Mouse (Mus musculus): ENCODE results near the gene Fkbpl. TPM values are rescaled to one million over a fixed set of nuclear protein-coding genes. Genes with fewer than 3 reads are reported as not detected.
A peak's percentile ranks its signal among the peaks of the same experiment; 100 is the strongest.

Fkbpl gene
- polyA plus RNA-seq, 1 experiment from 2014 or later, result 22.5 TPM

DNA sequence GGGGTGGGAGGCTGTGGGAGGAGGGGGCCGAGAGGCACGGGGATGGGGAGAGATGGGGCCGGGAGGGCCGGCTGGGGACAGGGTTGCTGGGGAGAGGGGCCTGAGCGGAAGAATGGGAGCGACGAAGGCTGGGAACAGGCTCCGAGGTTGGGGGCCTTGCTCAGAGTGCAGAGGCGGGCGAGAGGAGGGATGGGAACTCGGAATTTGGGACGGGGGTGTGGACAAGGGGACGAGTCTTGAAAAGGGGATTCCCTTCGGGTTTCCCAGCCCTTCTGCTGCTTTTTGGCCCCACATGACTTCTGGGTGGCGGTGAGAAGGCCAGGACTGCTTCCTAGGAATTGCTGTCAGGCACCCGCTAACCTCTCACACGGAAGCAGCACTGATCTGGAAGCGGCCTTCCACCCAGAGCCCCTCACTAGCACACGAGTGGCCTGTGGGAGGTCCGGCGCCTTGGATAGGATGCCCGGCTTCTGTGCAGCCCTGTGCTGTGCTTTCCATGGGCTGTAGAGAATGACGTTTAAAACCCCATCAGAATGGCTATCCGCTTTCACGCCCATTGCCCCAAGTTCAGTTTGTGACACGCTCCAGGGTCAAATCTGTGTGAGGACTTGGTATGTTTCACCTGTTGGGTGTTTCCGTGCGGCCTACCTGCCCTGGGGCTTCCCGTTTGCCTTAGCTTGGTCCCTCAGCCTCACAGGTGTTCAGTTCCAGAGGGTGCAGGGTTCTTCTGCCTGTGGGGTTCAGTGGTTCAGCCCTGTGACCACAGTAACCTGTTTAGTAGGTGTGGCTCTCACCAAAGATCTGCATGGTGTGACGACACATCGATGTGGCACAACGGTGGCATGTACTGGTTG is 38.2 kb upstream of the Fkbpl start:
- DNase-seq (ENCODE audit: low read depth, low spot score), result no peak
- no peak for TF ChIP-seq CTCF (IDR thresholded peaks at IDR 0.05)
- ChIA-PET POLR2A (interaction anchor here (0.7 to 5.4 kb wide), 3 partner anchors 13 to 44 kb away, joined by 3 to 28 read pairs (median 12); partner anchors contain the start of genes Gpsm3 and Pbx2), CTCF (no interaction called here)
- in situ Hi-C loops (cut with MboI; ENCODE audit: low pct_unique_long_range_greater_than_20kb), result no loop called here
- H3K27me3 ChIP-seq, result no peaks in the 10 kb centered on the region
- ATAC-seq, result no peak

DNA sequence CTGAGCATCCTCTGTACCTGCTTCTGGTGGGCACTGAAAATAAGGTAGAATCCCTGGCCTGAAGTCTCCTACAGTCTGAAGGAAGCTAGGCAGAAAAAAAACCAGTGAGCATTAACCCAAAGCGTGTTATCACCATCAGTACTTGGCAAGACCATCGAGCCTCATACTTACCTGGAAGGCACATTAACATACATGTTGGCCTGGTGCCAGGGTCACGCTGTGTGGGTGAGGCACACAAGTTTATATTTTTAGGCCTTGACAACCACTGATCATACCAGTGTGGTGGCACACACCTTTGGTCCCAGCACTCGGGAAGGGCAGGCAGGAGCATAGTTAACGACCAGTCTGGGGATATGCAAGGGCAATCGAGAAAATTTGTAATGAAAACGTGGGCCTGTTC is 36.6 kb upstream of the Fkbpl start:
- ATAC-seq (no peak), DNase-seq (ENCODE audit: low read depth, low spot score) (no peak)
- H3K27me3 ChIP-seq, result no peaks in the 10 kb centered on the region
- POLR2A ChIA-PET, result no interaction called here
- no peak for TF ChIP-seq CTCF (IDR thresholded peaks at IDR 0.05)
- CTCF ChIA-PET, result no interaction called here
- in situ Hi-C loops (cut with MboI; ENCODE audit: low pct_unique_long_range_greater_than_20kb), result no loop called here

DNA sequence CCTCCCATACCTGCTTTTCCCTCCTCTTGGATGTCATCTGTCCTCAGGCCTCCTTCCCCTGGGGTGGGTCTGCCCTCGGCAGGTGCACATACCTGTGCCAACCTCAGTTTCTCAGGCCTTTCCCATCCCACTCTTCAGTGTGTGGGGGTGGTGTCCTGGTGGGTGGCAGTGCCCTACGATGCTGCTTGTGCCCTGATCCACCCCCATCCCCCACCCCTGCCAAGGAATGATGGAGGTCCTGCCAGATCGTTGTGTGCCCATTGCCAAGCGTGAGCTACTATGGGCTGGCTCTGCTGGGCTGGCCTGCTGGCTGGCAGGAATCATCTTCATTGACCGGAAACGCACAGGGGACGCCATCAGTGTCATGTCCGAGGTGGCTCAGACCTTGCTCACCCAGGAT is 33.5 kb upstream of the Fkbpl start:
- no peak for TF ChIP-seq CTCF (IDR thresholded peaks at IDR 0.05)
- in situ Hi-C loops (cut with MboI; ENCODE audit: low pct_unique_long_range_greater_than_20kb), result no loop called here
- no peaks in the 10 kb centered on the region for H3K27me3 ChIP-seq
- CTCF ChIA-PET, result no interaction called here
- POLR2A ChIA-PET, result no interaction called here
- no peak for DNase-seq (ENCODE audit: low read depth, low spot score)
- no peak for ATAC-seq

DNA sequence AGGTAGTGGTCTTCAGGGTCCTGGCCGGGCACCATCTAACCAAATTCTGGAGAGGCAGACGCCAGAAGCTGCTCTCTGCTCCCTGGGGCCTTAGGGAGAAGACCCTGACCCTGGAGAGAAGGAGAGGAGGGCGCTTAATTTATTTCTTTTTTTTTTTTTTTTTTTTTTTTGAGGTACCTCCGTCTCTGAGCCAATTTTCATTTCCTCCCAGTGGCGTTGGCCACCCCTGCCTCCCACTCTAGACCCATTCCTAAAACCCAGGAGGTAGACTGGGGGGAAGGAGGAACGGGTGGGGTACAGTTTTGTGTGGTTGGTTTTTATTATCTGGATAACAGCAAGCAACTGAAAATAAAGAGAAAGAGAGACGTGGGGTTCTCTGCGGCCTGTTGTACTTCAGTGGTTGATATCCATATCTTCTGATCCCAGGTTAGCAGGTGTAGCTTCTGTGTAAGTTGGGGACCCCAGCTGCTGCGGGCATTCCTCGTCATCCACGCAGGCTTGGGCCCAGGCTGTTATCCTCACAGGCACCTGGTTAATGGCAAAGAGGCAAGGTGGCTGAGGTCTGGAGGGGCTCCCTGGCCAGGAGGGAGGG is 31.4 kb upstream of the Fkbpl start:
- TF ChIP-seq CTCF (IDR thresholded peaks at IDR 0.05), result no peak
- CTCF ChIA-PET, result no interaction called here
- in situ Hi-C loops (cut with MboI; ENCODE audit: low pct_unique_long_range_greater_than_20kb), result no loop called here
- POLR2A ChIA-PET, result interaction anchor here (0.7 kb wide), 1 partner anchor 220 kb away, joined by 3 read pairs; no protein-coding TSS in a partner anchor
- no peak for DNase-seq (ENCODE audit: low read depth, low spot score)
- no peaks in the 10 kb centered on the region for H3K27me3 ChIP-seq
- no peak for ATAC-seq

DNA sequence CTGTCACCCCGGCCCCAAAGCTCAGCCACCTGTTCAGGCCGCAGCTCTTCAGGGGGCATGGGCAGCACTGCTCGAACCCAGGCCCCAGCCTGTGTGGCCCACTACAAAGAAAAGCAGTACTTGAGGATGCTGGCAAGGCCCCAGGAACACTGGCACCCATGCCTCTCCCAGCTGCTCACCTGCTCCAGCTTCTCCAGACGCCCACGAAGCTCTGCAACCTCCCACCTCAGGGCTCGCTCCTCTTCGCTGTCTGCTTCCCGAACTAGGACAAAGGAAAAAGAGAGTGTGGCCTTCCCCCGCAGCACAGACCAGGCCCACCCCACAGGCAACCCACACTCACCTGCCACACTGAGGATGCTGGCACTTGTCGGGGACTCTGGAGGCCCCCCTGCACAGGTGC is 30.7 kb upstream of the Fkbpl start:
- no peaks in the 10 kb centered on the region for H3K27me3 ChIP-seq
- in situ Hi-C loops (cut with MboI; ENCODE audit: low pct_unique_long_range_greater_than_20kb), result no loop called here
- CTCF ChIA-PET, result interaction anchor here (1.1 kb wide), 1 partner anchor 11 kb away, joined by 3 read pairs; the partner anchor contains the start of gene Rnf5
- POLR2A ChIA-PET, result no interaction called here
- TF ChIP-seq CTCF (IDR thresholded peaks at IDR 0.05), result no peak
- DNase-seq (ENCODE audit: low read depth, low spot score) (no peak), ATAC-seq (no peak)

DNA sequence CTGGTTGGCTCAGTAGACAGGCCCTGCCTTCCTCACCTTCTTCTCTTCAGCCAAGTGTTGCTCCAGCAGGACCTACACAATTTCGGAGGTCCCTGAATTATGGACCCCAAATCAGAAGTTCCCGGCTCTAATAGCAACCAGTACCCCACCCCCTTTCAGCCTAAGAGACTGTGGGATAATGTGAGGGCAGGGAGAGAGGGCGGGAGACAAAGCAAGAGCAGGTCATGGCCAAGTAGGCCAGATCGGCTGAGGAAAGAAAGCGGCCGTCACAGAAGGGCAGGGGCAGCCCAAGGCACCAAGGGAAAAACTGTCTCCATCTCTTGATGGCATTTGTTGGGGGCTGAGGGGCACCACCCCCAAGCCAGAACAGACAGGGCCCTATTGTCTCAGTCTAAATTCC is 28.7 kb upstream of the Fkbpl start, which contains the start of gene Egfl8:
Gene Egfl8, minus strand, starts transcription at position 101 of the 400 bp plus-strand sequence.
- CTCF ChIA-PET, result no interaction called here
- DNase-seq (ENCODE audit: low read depth, low spot score), result no peak
- TF ChIP-seq CTCF (IDR thresholded peaks at IDR 0.05), result no peak
- in situ Hi-C loops (cut with MboI; ENCODE audit: low pct_unique_long_range_greater_than_20kb), result no loop called here
- no peak for ATAC-seq
- H3K27me3 ChIP-seq, result no peaks in the 10 kb centered on the region
- POLR2A ChIA-PET, result no interaction called here

DNA sequence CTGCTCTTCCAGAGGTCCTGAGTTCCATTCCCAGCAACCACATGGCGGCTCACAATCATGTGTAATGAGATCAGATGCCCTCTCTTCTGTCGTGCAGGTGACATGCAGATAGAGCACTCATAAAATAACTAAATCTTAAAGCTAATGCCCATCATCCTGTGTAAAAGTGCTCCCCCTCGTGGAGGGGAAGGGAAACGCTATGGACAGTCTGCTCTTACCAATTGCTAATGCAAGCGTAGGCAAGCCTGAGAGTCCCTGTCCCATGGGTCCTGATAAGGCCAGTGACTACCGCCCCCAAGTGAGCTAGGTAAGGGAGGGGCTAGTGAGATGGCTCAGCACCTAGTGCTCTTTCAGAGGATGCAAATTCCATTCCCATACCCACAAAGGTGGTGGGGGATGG is 25.6 kb upstream of the Fkbpl start:
- TF ChIP-seq CTCF (IDR thresholded peaks at IDR 0.05), result no peak
- DNase-seq (ENCODE audit: low read depth, low spot score) (no peak), ATAC-seq (peak; percentile 23)
- POLR2A ChIA-PET, result interaction anchor here (1.3 to 2.1 kb wide), 2 partner anchors 14 to 22 kb away, joined by 5 to 7 read pairs; partner anchors contain the start of gene Agpat1
- no peaks in the 10 kb centered on the region for H3K27me3 ChIP-seq
- CTCF ChIA-PET, result interaction anchor here (0.6 to 2.2 kb wide), 6 partner anchors 9 to 33 kb away, joined by 3 to 13 read pairs (median 4); partner anchors contain the start of genes Agpat1, Atf6b and Ppt2
- in situ Hi-C loops (cut with MboI; ENCODE audit: low pct_unique_long_range_greater_than_20kb), result no loop called here

DNA sequence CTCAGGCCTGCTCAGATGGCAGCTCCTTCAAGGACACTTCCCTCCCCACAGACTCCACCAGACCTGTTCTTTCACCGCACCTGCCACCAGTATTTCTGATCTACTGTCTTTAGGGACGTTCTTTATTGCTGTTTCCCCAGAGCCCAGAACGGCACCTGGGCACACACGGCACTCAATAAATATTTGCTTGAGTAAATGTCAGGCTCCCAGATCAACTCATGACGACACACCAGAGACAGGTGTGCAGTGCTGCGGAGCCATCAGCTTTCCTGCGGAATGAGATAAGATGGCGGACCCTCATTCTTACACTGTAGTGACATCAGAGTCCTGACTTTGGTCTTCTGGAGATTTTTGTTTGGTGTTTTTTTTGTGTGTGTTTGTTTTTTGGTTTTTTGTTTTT is 23.6 kb upstream of the Fkbpl start:
- POLR2A ChIA-PET, result interaction anchor here (2.1 kb wide), 1 partner anchor 20 kb away, joined by 7 read pairs; no protein-coding TSS in a partner anchor
- CTCF ChIA-PET, result no interaction called here
- no peaks in the 10 kb centered on the region for H3K27me3 ChIP-seq
- no peak for ATAC-seq
- in situ Hi-C loops (cut with MboI; ENCODE audit: low pct_unique_long_range_greater_than_20kb), result no loop called here
- TF ChIP-seq CTCF (IDR thresholded peaks at IDR 0.05), result no peak
- no peak for DNase-seq (ENCODE audit: low read depth, low spot score)

DNA sequence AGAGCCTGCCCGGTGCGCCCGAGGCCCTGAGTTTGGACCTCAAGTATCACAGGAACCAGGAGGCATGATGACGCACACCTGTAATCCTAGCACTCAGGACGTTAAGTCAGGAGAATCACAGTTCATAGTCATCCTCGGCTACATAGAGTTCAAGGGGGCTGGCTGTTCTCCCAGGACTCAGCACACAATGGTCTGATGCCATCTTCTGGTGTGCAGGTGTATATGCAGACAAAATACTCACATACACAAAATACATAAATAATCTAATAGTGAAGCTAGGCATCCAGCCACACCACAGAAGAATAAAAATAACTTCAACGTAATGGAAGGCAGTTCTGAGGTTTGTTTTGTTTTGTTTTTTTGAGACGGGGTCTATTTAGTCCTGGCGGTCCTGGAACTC is 21.4 kb upstream of the Fkbpl start:
- no peak for TF ChIP-seq CTCF (IDR thresholded peaks at IDR 0.05)
- ChIA-PET CTCF (no interaction called here), POLR2A (no interaction called here)
- ATAC-seq (no peak), DNase-seq (ENCODE audit: low read depth, low spot score) (no peak)
- in situ Hi-C loops (cut with MboI; ENCODE audit: low pct_unique_long_range_greater_than_20kb), result no loop called here
- no peaks in the 10 kb centered on the region for H3K27me3 ChIP-seq

DNA sequence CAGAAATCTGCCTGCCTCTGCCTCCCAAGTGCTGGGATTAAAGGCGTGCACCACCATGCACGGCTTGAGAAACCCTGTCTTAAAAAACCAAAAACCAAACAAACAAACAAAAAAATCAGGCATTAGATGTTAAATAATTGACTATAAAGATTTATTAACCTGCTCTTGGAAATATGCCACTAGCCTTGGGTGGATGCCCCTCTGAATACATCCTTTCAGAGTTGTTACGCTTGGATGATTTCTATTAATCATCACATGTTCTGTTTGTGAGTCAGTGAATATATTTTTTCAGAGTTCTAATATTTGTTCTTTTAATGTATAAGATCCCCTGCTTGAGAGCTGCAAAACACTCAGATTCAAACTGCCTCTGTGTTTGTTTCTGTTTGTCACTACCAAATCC is 19.6 kb upstream of the Fkbpl start:
- no peak for TF ChIP-seq CTCF (IDR thresholded peaks at IDR 0.05)
- CTCF ChIA-PET, result no interaction called here
- H3K27me3 ChIP-seq, result no peaks in the 10 kb centered on the region
- POLR2A ChIA-PET, result no interaction called here
- in situ Hi-C loops (cut with MboI; ENCODE audit: low pct_unique_long_range_greater_than_20kb), result loop anchor here (25.0 kb wide), 1 partner anchor 512 kb away; the partner anchor contains the start of genes Apom, Bag6 and D17H6S53E
- DNase-seq (ENCODE audit: low read depth, low spot score) (no peak), ATAC-seq (no peak)
